Mouse (Mus musculus): ENCODE measurements around the gene Sys1. TPM values are rescaled to one million over a fixed set of nuclear protein-coding genes. Genes with fewer than 3 reads are reported as not detected.

Sys1 gene
- total and polyA plus RNA-seq, 2 experiments from 2014 or later: 108 to 194 TPM

DNA sequence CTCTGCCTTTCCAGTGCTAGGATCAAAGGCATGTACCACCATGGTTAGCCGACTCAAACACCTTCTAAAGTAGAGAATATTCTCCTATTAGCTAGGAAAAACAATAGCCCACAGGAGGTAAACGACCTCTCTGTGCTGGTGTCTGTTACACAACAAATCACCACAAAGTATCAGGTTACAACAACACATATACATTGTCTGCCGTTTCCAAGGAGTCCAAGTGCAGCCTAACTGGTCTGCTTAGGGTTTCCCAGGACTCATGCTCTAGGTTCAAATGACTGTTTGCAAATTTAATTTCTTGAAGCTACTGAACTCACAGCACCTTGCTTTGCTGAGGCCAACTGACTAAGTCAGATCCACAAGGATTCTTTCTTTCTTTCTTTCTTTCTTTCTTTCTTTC, 37.3 kb upstream of the Sys1 start:
- Histone ChIP-seq H3K36me3 (ENCODE audit: insufficient read depth, low read length) (no peaks in the 10 kb centered on the region), H3K4me1 (ENCODE audit: insufficient read depth, low read length) (no peaks in the 10 kb centered on the region), H3K27ac (ENCODE audit: low read depth, low read length) (no peak overlapping the region), H3K4me3 (ENCODE audit: low read depth, low read length) (no peak overlapping the region), H3K27me3 (ENCODE audit: insufficient read depth, low read length) (peaks cover 6% of the 10 kb centered on the region; the same call in 1 of the 2 replicates), H3K4me2 (ENCODE audit: low read depth, low read length, poor library complexity, severe bottlenecking) (no peak overlapping the region), H3K9ac (replicated peaks; ENCODE audit: low read length, poor library complexity, severe bottlenecking) (no peak overlapping the region), H3K9me3 (ENCODE audit: low read length) (no peaks in the 10 kb centered on the region)
- WGBS: 15% methylated on average over 3 of the region's 3 CpGs
- no peak for TF ChIP-seq CTCF (IDR thresholded peaks at IDR 0.05)
- no peak for DNase-seq (ENCODE audit: low spot score)
- ATAC-seq (ENCODE audit: low FRiP score): no peak

DNA sequence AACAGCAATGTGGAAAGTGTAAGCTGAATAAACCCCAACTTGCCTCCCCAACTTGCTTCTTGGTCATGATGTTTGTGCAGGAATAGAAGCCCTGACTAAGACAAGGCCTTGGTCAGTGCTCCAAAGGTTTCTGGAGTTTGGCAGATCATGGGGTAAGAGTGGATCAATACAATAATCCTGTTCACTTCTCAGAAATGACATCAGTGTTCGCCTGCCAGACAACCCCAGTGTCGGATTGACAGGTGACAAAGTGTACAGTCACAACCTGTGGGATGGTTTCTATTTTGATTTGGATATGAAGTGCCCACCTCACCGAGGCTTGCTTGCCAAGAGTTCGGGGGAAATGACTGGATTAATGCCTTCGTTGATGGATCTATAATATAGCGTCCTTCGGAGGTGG, 35.5 kb upstream of the Sys1 start:
- Histone ChIP-seq H3K27me3 (ENCODE audit: insufficient read depth, low read length) (no peaks in the 10 kb centered on the region), H3K4me2 (ENCODE audit: low read depth, low read length, poor library complexity, severe bottlenecking) (no peak overlapping the region), H3K9me3 (ENCODE audit: low read length) (no peaks in the 10 kb centered on the region), H3K36me3 (ENCODE audit: insufficient read depth, low read length) (no peaks in the 10 kb centered on the region), H3K27ac (ENCODE audit: low read depth, low read length) (no peak overlapping the region), H3K9ac (replicated peaks; ENCODE audit: low read length, poor library complexity, severe bottlenecking) (no peak overlapping the region), H3K4me1 (ENCODE audit: insufficient read depth, low read length) (no peaks in the 10 kb centered on the region), H3K4me3 (ENCODE audit: low read depth, low read length) (no peak overlapping the region)
- WGBS: 92% methylated on average over 7 of the region's 7 CpGs
- no peak for TF ChIP-seq CTCF (IDR thresholded peaks at IDR 0.05)
- DNase-seq (ENCODE audit: low spot score) (no peak), ATAC-seq (ENCODE audit: low FRiP score) (no peak)

DNA sequence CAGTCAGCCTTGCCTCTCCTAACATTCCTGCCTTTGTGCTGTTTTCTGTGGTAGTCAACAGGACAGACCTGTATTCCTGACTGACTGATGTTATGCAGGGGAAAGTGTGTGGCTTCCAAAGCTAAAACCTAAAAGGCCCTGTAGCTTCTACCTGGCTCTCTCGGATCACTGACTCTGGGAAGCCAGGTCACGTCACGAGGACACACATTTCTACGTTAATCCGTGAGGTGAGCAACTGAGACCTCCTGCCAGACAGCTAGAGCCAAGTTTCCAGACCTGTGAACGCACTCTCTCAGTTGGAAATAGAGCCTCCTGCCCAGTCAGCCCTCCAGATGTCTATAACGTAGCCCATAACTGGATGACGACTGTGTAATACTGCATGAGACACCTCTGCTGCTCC, 34.8 kb upstream of the Sys1 start:
- no peak for TF ChIP-seq CTCF (IDR thresholded peaks at IDR 0.05)
- 84% methylated on average over 8 of the region's 8 CpGs for WGBS
- Histone ChIP-seq H3K27me3 (ENCODE audit: insufficient read depth, low read length) (no peaks in the 10 kb centered on the region), H3K4me1 (ENCODE audit: insufficient read depth, low read length) (no peaks in the 10 kb centered on the region), H3K9ac (replicated peaks; ENCODE audit: low read length, poor library complexity, severe bottlenecking) (no peak overlapping the region), H3K9me3 (ENCODE audit: low read length) (no peaks in the 10 kb centered on the region), H3K27ac (ENCODE audit: low read depth, low read length) (no peak overlapping the region), H3K4me2 (ENCODE audit: low read depth, low read length, poor library complexity, severe bottlenecking) (no peak overlapping the region), H3K36me3 (ENCODE audit: insufficient read depth, low read length) (no peaks in the 10 kb centered on the region), H3K4me3 (ENCODE audit: low read depth, low read length) (no peak overlapping the region)
- DNase-seq (ENCODE audit: low spot score): no peak
- ATAC-seq (ENCODE audit: low FRiP score): no peak

DNA sequence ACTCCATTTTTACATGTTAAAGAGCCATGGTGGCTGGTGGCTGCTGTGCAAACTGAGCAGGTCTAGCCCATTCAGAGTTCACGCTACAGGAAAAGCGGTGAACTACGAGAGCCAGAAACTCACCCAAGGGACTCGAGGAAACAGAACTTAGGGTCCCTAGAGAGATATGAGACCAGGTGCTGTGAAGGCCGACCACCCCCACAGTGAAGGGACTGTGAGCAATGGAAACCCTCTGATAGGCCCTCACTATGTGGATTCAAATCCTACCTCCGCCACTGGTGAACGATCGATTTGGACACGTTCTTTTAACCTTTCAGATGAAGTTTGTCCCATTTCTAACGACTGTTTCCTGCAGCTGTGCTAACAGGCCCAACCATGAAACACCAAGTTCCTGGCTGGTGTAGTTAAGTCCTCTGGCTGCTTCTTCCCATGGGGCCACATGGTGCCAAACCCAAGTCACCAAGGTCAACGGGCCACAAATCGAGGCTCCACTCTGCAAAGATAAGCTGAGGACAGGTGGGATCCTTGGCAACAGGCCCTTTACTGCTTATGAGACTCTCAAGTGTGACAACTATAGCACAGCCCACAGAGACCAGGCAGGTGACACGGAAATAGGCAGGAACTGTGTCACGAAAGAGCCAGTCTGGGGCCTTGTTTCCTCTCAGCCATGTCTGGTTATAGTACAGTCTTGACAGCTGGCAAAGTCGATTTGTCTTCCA, 33.9 kb upstream of the Sys1 start:
- H3K27me3 ChIP-seq (ENCODE audit: insufficient read depth, low read length): no peaks in the 10 kb centered on the region
- no peaks in the 10 kb centered on the region for H3K36me3 ChIP-seq (ENCODE audit: insufficient read depth, low read length)
- no peak for ATAC-seq (ENCODE audit: low FRiP score)
- no peaks in the 10 kb centered on the region for H3K4me1 ChIP-seq (ENCODE audit: insufficient read depth, low read length)
- H3K4me2 ChIP-seq (ENCODE audit: low read depth, low read length, poor library complexity, severe bottlenecking): no peak overlapping the region
- H3K9me3 ChIP-seq (ENCODE audit: low read length): no peaks in the 10 kb centered on the region
- TF ChIP-seq CTCF (IDR thresholded peaks at IDR 0.05): no peak
- H3K9ac ChIP-seq (replicated peaks; ENCODE audit: low read length, poor library complexity, severe bottlenecking): no peak overlapping the region
- WGBS: 92% methylated on average over 15 of the region's 15 CpGs
- H3K4me3 ChIP-seq (ENCODE audit: low read depth, low read length): no peak overlapping the region
- no peak for DNase-seq (ENCODE audit: low spot score)
- no peak overlapping the region for H3K27ac ChIP-seq (ENCODE audit: low read depth, low read length)

DNA sequence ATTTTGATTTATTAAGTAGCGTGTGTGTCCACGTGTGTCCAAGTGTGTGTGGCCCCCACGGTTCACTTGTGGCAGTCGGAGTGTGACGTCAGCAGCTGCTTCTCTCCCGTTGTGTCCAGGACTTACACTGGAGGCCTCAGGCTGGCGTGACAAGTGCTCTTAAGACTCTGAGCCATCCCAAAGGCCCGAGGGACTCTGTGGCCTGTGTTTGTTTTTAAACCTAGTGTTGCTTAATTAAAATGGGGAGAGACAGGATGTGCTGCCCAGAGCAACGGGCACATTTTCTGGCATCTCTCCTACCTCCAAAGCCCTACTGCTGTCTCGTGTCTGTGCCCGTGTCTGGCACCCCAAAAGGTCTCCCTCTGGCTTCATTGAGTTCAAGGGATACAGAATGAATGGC, 33.3 kb upstream of the Sys1 start:
- Histone ChIP-seq H3K27me3 (ENCODE audit: insufficient read depth, low read length) (no peaks in the 10 kb centered on the region), H3K9ac (replicated peaks; ENCODE audit: low read length, poor library complexity, severe bottlenecking) (no peak overlapping the region), H3K4me2 (ENCODE audit: low read depth, low read length, poor library complexity, severe bottlenecking) (no peak overlapping the region), H3K4me3 (ENCODE audit: low read depth, low read length) (no peak overlapping the region), H3K36me3 (ENCODE audit: insufficient read depth, low read length) (no peaks in the 10 kb centered on the region), H3K4me1 (ENCODE audit: insufficient read depth, low read length) (no peaks in the 10 kb centered on the region), H3K9me3 (ENCODE audit: low read length) (no peaks in the 10 kb centered on the region), H3K27ac (ENCODE audit: low read depth, low read length) (no peak overlapping the region)
- TF ChIP-seq CTCF (IDR thresholded peaks at IDR 0.05): no peak
- ATAC-seq (ENCODE audit: low FRiP score): no peak
- 90% methylated on average over 11 of the region's 11 CpGs for WGBS
- no peak for DNase-seq (ENCODE audit: low spot score)

DNA sequence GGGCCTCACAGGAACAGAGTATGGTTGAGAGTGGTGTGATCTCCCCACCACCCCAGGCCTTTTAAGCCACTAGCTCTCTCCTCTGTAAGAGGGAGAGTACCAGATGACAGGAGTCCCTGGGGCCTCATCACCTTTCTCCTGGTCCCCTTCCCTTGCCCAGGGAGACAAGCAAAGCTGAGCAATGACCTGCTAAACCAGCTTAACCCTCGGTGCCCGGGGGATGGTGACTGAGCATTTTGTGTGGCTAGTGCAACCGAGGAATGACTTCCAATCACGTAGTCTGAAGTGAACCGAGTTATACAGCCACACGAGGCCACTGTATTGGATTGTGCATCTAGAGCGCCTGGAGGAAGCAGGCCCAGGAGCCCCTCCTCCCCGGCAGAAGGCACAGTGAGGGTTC, 32.4 kb upstream of the Sys1 start:
- ATAC-seq (ENCODE audit: low FRiP score): no peak
- H3K4me1 ChIP-seq (ENCODE audit: insufficient read depth, low read length): no peaks in the 10 kb centered on the region
- H3K27me3 ChIP-seq (ENCODE audit: insufficient read depth, low read length): no peaks in the 10 kb centered on the region
- H3K9ac ChIP-seq (replicated peaks; ENCODE audit: low read length, poor library complexity, severe bottlenecking): no peak overlapping the region
- H3K4me3 ChIP-seq (ENCODE audit: low read depth, low read length): no peak overlapping the region
- TF ChIP-seq CTCF (IDR thresholded peaks at IDR 0.05): no peak
- WGBS: 87% methylated on average over 8 of the region's 8 CpGs
- no peaks in the 10 kb centered on the region for H3K36me3 ChIP-seq (ENCODE audit: insufficient read depth, low read length)
- no peak for DNase-seq (ENCODE audit: low spot score)
- H3K4me2 ChIP-seq (ENCODE audit: low read depth, low read length, poor library complexity, severe bottlenecking): no peak overlapping the region
- H3K27ac ChIP-seq (ENCODE audit: low read depth, low read length): no peak overlapping the region
- no peaks in the 10 kb centered on the region for H3K9me3 ChIP-seq (ENCODE audit: low read length)

Data from midbrain, postnatal 0 days (tissue).